Mouse (Mus musculus) bone marrow, adult 2 months (tissue): ENCODE data around the gene Pus10.

Source experiments
- CTCF ChIP-seq: fragments of 200-500 bp; IDR thresholded peaks from 2 replicates; pipeline ENCODE4 v1.5.1; 2011; ENCODE audit warnings: low read length, control low read depth; ENCODE audit not compliant: control insufficient read depth, insufficient read depth
- POLR2A ChIP-seq: fragments of 200-500 bp; IDR thresholded peaks from 2 replicates; pipeline ENCODE4 v1.6.1; 2011; ENCODE audit warnings: low read depth, mild to moderate bottlenecking, control low read depth, low read length, borderline replicate concordance; ENCODE audit not compliant: control insufficient read depth

- TF ChIP-seq CTCF (no peak), POLR2A (no peak)
Observed at GRCm38 (mm10) chr11:23634573-23634972, 30.9 kb upstream of the Pus10 start.
